Mouse (Mus musculus) CH12.LX (cell line): ENCODE data around the gene Evi5.

Source experiments
- CHD1 ChIP-seq: IDR thresholded peaks from 2 replicates; pipeline ENCODE4 v1.6.1; 2012; ENCODE audit warnings: low read depth, low read length, improper control_type of control experiment, inconsistent platforms
- CTCF ChIP-seq, 2 experiments: IDR thresholded peaks in 1 of 2; conservative IDR thresholded peaks in 1 of 2; 2 replicates each; pipeline ENCODE4 v1.5.1; 2011 to 2012; ENCODE audit warnings: low read depth in 2 of 2, low read length in 2 of 2, improper control_type of control experiment in 1 of 2, inconsistent platforms in 1 of 2, mild to moderate bottlenecking in 1 of 2, moderate library complexity in 1 of 2
- E2F4 ChIP-seq: IDR thresholded peaks from 2 replicates; pipeline ENCODE4 v1.6.1; 2011; ENCODE audit warnings: low read depth, low read length, improper control_type of control experiment; ENCODE audit not compliant: insufficient replicate concordance
- KAT2A ChIP-seq: IDR thresholded peaks from 2 replicates; pipeline ENCODE4 v1.6.1; 2012; ENCODE audit warnings: low read length, improper control_type of control experiment, inconsistent platforms; ENCODE audit not compliant: insufficient replicate concordance
- MAX ChIP-seq: IDR thresholded peaks from 2 replicates; pipeline ENCODE4 v1.6.1; 2011; ENCODE audit warnings: low read length, improper control_type of control experiment
- POLR2A ChIP-seq: IDR thresholded peaks from 2 replicates; pipeline ENCODE4 v1.6.1; 2011; ENCODE audit warnings: low read depth, mild to moderate bottlenecking, improper control_type of control experiment, low read length
- POLR2AphosphoS2 ChIP-seq: IDR thresholded peaks from 2 replicates; pipeline ENCODE4 v1.6.1; 2011; ENCODE audit warnings: low read depth, low read length, improper control_type of control experiment
- RCOR1 ChIP-seq: conservative IDR thresholded peaks from 2 replicates; pipeline ENCODE4 v1.6.1; 2012; ENCODE audit warnings: low read depth, mild to moderate bottlenecking, inconsistent platforms, low read length, improper control_type of control experiment
- SMC3 ChIP-seq: IDR thresholded peaks from 2 replicates; pipeline ENCODE4 v1.6.1; 2011; ENCODE audit warnings: low read depth, low read length, improper control_type of control experiment
- USF1 ChIP-seq: IDR thresholded peaks from 2 replicates; pipeline ENCODE4 v1.6.1; 2014; ENCODE audit warnings: low read depth, mild to moderate bottlenecking, inconsistent platforms, low read length, improper control_type of control experiment
- ZC3H11A ChIP-seq: IDR thresholded peaks from 2 replicates; pipeline ENCODE4 v1.6.1; 2012; ENCODE audit warnings: low read depth, mild to moderate bottlenecking, inconsistent platforms, low read length, improper control_type of control experiment
- ZMIZ1 ChIP-seq: IDR thresholded peaks from 2 replicates; pipeline ENCODE4 v1.6.1; 2012; ENCODE audit warnings: low read depth, mild to moderate bottlenecking, inconsistent platforms, low read length, improper control_type of control experiment

DNA sequence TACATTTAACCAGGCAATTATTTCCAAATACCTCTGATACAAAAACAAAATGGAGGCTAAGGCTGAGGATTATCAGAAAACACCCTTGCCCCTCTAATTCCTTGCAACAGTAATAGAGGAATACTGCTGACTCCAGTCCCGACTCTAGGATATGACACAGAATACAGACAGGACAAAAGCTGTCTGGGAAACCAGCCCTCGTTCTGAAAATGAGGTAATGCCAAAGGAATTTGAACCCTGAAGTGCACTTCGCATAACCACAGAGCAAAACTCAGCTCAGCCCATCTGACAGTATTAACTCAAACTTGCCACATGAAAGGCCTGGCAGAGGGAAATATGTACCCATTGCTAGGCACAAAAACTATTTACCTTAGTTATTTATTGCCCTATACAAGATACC lies 81.6 kb downstream of the Evi5 start:
- TF ChIP-seq E2F4 = no peak
- no peak for TF ChIP-seq SMC3
- TF ChIP-seq RCOR1 = no peak
- TF ChIP-seq ZMIZ1 = no peak
- no peak for TF ChIP-seq POLR2A
- TF ChIP-seq POLR2AphosphoS2 = no peak
- no peak for TF ChIP-seq CTCF (conservative IDR thresholded peaks at IDR 0.05 in 1 of 2, IDR thresholded peaks at IDR 0.05 in 1 of 2; ENCODE audit: low read depth in 2 of 2, low read length in 2 of 2)
- no peak for TF ChIP-seq ZC3H11A
- TF ChIP-seq USF1 = no peak
- TF ChIP-seq CHD1 = no peak
- TF ChIP-seq MAX = no peak
- TF ChIP-seq KAT2A = no peak
